Mouse (Mus musculus) forebrain, embryonic 10.5 days (tissue): ENCODE results near the gene Mien1. TPM values are rescaled to one million over a fixed set of nuclear protein-coding genes. Genes with fewer than 3 reads are reported as not detected.

Source experiments
- DNase-seq: peaks from one replicate; pipeline ENCODE4 v3.0.0-alpha.2; 2017; ENCODE audit warnings: low spot score; ENCODE audit errors: extremely low spot score
- H3K27ac ChIP-seq: fragments of 300-500 bp; sonication (generic); 2 replicates; pipeline ENCODE4 v1.5.1; 2016; ENCODE audit warnings: mild to moderate bottlenecking
- H3K27me3 ChIP-seq: fragments of 300-500 bp; sonication (generic); 2 replicates; pipeline ENCODE4 v1.6.1; 2016; ENCODE audit warnings: mild to moderate bottlenecking; ENCODE audit not compliant: poor library complexity, severe bottlenecking
- H3K36me3 ChIP-seq: fragments of 300-500 bp; sonication (generic); replicated peaks from 2 replicates; pipeline ENCODE4 v1.6.1; 2016; ENCODE audit warnings: mild to moderate bottlenecking, moderate library complexity
- H3K4me1 ChIP-seq: fragments of 300-500 bp; sonication (generic); 2 replicates; pipeline ENCODE4 v1.6.1; 2016
- H3K4me3 ChIP-seq: fragments of 300-500 bp; sonication (generic); 2 replicates; pipeline ENCODE4 v1.5.1; 2016; ENCODE audit warnings: mild to moderate bottlenecking, moderate library complexity
- H3K9me3 ChIP-seq: fragments of 300-500 bp; sonication (generic); 2 replicates; pipeline ENCODE4 v1.6.1; 2016; ENCODE audit warnings: mild to moderate bottlenecking, moderate library complexity
- WGBS: fragments of 180-500 bp; shearing (Covaris S2); methylation state at CpG from one replicate; pipeline ENCODE4 v1.1.7; 2016; 5-methylcytosine and 5-hydroxymethylcytosine counted together
- polyA plus RNA-seq: library from polyadenylated mRNA; unstranded; fragments of >200 nt; fragmentation: Nextera tagmentation; extraction: Ambion mirVana; gene quantifications from 2 replicates; pipeline ENCODE4 v1.2.1, GENCODE M21; 2016

The Mien1 gene
- polyA plus RNA-seq = 91.2 and 94.3 TPM in 2 replicates

DNA sequence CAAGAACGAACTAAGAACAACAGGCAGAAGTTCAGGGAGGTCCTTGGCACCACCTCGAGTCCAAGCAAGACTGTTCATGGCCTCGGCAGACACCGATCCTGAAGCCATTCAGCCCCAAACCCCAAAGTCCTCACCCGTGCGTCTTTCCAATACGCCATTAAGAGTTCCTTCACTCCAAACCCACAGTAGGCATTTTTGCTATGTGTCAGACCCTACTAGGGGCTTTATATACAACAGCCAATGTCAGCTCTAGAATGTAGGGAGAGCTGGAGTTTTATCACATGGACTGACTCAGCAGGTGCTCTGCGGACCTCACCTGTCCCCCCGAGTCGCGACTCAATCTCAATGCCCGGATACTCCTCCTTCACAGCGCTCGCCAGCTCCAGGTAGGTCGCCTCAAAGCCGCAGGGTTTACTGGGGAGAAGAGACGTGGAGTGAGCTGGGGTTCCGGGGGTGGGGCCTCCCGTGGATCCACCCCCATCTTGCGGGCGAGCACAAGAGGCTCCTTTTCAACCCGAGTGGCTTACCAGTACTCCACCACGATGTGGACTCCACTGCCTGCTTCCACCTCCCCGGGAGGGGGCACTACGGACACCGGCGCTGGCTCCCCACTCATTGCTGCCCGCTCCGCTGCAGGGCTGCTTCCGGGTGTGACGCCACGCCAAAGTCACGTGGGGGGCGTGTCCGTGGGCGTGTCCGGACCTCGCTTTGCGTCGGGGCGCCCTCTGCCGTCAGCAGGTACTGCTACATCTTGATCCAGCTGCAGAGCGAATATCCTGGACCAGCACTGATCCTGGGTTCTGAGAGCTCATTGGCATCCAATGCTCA lies at the start of gene Mien1:
TSS of gene Mien1 (minus strand) at position 661 of the 828 bp plus-strand sequence.
- 3% methylated on average over 43 of the region's 43 CpGs for WGBS
- peak; percentile 98 for DNase-seq
- no peaks in the 10 kb centered on the region for H3K27me3 ChIP-seq
- H3K36me3 ChIP-seq = peaks cover 40% of the 10 kb centered on the region
- peaks cover 11% of the 10 kb centered on the region for H3K4me1 ChIP-seq
- peak within 1 kb of the TSS; percentile 87 for H3K4me3 ChIP-seq
- H3K27ac ChIP-seq = peak within 1 kb of the TSS; percentile 84
- H3K9me3 ChIP-seq = no peaks in the 10 kb centered on the region

DNA sequence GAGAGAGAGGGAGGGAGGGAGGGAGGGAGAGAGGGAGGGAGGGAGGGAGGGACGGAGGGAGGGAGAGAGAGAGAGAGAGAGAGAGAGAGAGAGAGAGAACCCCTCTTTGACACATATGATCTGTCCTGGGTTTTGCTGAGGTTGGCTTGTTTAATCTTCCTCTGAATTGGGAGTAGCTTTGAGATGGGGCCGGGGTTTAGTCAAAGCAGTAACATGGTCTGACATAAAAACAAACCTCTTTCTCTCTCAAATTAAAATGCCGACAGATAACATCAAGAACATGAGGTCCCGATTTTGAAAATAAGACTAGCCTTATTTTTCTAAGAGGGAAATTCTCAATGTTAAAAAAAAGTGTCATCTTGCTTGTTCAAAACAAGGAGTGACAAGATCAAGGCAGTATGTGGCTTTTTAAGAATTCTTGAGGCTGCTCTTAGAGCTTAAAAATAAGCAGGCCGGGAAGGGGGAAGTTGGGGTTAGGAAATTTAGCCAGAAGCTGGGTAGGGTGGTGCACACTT lies 48.8 kb upstream of the Mien1 start:
- Histone ChIP-seq H3K9me3 (no peaks in the 10 kb centered on the region), H3K27ac (no peak overlapping the region), H3K4me3 (no peak overlapping the region), H3K36me3 (no peaks in the 10 kb centered on the region), H3K27me3 (peaks cover 18% of the 10 kb centered on the region), H3K4me1 (peaks cover 13% of the 10 kb centered on the region; the same call in 1 of the 2 replicates)
- DNase-seq = no peak
- 71% methylated on average over 5 of the region's 5 CpGs for WGBS

DNA sequence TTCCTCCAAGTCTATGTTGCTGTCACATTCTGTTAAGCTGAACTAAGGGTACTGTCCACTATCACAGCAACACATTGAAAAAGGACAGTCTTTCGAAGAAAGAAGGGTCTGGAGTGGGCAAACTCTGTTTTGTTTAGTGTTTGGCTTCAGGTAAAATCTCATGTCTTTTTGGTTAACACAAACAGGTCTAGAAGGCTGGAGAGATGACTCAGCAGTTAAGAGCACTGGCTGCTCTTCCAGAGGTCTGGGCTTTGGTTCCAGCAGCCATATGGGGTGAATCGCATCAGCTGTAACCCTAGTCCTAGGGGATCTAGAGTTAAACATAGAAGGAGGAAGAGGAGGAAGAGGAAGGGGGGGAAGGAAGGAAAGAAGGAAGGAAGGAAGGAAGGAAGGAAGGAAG lies 47.0 kb upstream of the Mien1 start:
- Histone ChIP-seq H3K36me3 (no peaks in the 10 kb centered on the region), H3K27ac (no peak overlapping the region), H3K4me3 (no peak overlapping the region), H3K27me3 (peaks cover 11% of the 10 kb centered on the region; the same call in 1 of the 2 replicates), H3K9me3 (no peaks in the 10 kb centered on the region), H3K4me1 (peaks cover 10% of the 10 kb centered on the region; the same call in 1 of the 2 replicates)
- no peak for DNase-seq
- WGBS = 93% methylated on average over 2 of the region's 2 CpGs

DNA sequence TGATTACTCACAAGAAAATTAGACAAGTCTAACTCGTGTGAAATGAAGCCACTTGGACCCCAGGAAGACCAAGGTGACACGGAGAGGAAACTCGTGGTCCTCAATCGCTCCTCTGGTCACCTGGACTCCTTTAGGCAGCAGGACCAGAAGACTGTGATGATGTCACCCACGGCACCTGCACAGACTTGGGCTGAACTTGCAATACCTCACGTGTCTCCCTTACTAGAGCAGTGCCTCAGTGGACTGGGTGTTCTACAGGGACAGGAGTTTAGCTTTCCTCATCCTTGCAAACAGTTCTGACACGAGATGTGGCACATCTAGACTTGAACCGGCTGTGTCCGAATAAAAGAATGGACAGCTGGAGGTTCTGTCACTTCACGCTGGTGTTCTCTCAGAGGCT lies 43.3 kb upstream of the Mien1 start:
- no peaks in the 10 kb centered on the region for H3K9me3 ChIP-seq
- H3K4me3 ChIP-seq = no peak overlapping the region
- H3K4me1 ChIP-seq = no peaks in the 10 kb centered on the region
- DNase-seq = no peak
- H3K27me3 ChIP-seq = no peaks in the 10 kb centered on the region
- WGBS = 86% methylated on average over 10 of the region's 10 CpGs
- no peak overlapping the region for H3K27ac ChIP-seq
- H3K36me3 ChIP-seq = no peaks in the 10 kb centered on the region

DNA sequence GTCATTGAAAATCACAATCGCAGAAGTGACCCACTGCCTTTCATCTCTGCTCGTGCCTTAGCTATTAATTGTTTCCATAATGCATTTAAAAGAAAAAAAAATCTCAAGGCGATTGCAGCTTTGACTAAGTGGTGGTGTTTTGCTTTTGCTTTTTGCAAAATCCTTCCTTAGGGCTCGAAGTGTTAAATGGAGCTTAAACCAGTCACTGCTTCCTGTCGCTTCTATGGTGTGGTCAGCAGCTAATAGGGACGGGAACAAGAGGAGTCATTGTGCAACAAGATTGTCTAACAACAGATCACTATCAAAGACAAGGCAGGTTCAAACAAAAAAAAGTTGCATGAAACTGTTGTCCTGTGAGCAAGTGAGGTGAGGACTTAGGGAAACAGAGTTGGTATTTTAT lies 42.4 kb upstream of the Mien1 start:
- Histone ChIP-seq H3K27ac (no peak overlapping the region), H3K4me3 (no peak overlapping the region), H3K9me3 (no peaks in the 10 kb centered on the region), H3K36me3 (no peaks in the 10 kb centered on the region), H3K27me3 (no peaks in the 10 kb centered on the region), H3K4me1 (no peaks in the 10 kb centered on the region)
- 62% methylated on average over 6 of the region's 6 CpGs for WGBS
- DNase-seq = no peak

DNA sequence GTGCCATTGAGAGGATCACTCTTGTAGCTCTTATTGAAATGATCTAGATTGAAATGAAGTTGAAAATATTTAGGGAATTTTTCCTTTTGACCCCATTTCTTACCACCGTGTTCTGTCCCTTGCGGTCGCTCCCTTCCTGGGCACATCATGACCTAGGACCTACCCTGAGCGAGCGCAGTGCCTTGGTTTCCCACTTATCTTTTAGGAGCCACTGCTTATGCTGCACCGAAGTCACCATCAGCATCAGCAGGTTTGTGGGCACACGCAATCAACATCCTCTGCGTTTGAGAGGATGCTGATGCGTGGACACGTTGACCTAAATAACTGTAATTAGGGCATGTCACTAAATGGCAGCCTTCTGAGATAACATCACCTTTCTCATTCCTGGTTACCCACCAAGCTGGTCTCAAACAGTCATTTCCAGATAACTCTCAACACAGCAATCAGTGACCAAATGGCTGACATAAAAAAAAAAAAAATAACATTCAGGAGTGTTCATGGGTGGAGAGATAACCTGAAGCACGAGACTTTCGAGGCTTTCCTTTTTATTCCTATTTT lies 41.2 kb upstream of the Mien1 start:
- DNase-seq = no peak
- Histone ChIP-seq H3K9me3 (no peaks in the 10 kb centered on the region), H3K4me1 (no peaks in the 10 kb centered on the region), H3K4me3 (no peak overlapping the region), H3K27ac (no peak overlapping the region), H3K27me3 (no peaks in the 10 kb centered on the region), H3K36me3 (no peaks in the 10 kb centered on the region)
- 91% methylated on average over 12 of the region's 12 CpGs for WGBS

DNA sequence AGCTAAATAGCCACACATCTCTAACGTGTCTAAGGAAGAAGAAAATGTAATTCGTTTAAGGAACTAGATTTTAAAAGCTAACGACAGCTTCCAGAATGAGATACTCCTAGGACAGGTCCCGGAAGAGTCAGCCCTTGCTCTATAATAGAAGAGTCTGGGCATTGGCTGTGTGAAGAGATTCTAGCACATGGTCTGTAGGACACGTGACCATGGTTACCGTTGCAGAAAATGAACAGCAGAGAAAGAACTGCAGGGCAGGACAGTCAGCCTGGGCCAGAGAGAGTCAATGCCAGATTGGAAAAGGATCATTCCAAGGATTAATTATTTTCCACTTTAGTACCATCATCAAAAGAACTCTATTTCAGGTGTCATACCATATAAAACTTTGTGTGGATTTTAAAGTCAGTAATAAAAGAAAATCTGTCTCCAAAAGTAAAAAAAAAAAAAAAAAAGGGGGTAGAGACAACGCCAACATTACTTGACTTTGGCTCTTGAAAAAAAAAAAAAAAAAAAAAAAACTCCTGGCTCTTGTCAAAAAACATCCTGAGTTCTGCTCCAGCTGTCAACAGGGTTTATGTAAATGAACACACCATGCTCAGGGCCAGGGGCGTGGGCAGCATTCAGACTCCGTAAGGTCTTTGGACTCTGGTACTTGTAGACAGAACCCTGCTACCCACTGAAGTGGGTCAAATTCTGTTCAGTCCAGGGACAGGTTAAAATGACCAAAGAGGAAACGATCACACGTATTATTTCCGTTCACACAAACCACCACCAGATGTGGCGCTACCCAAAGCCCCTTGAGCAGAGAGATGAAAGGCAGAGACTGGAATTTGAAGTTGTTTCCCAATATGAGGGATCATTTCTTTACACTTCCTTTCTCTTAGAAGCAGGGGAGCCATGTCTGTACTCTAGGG lies 40.5 kb upstream of the Mien1 start:
- Histone ChIP-seq H3K27me3 (no peaks in the 10 kb centered on the region), H3K27ac (no peak overlapping the region), H3K4me3 (no peak overlapping the region), H3K36me3 (no peaks in the 10 kb centered on the region), H3K9me3 (no peaks in the 10 kb centered on the region), H3K4me1 (peaks cover under 1% of the 10 kb centered on the region; the same call in 1 of the 2 replicates)
- DNase-seq = no peak
- 86% methylated on average over 13 of the region's 13 CpGs for WGBS

DNA sequence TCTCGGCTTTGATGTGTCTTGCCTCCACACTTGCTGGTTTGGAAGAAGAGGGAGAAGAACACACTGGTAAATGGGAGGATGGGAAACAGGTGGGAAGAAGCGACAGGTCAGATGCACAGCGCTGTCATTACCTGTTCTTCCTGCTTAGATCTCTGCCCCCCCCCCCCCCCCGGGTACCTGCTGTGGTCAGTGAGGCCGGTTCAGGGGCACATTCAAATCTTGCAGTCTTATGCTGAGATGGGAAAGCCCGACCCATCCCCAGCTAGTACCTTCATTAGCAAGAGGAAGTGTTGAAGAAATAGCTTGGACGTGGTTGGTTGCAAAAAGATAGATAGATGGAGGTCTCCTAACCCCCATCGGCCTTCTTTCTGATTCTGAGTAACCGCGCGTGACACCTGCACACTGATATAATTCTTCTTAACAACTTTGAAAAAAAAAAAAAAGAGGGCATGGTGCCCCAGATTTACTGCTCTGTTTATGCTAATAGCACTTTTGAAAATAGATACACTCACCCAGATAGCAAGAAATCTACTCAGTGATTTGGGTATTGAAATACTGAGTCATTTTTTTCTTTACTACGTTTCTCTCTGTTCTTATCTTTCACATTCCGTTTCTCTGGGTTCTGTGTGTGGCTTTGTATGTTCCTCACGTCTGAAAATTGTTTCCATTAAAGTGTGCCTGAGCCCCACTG lies 38.4 kb upstream of the Mien1 start:
- Histone ChIP-seq H3K36me3 (no peaks in the 10 kb centered on the region), H3K4me1 (peaks cover 18% of the 10 kb centered on the region), H3K4me3 (no peak overlapping the region), H3K9me3 (no peaks in the 10 kb centered on the region), H3K27ac (no peak overlapping the region), H3K27me3 (no peaks in the 10 kb centered on the region)
- DNase-seq = no peak
- 74% methylated on average over 14 of the region's 14 CpGs for WGBS

DNA sequence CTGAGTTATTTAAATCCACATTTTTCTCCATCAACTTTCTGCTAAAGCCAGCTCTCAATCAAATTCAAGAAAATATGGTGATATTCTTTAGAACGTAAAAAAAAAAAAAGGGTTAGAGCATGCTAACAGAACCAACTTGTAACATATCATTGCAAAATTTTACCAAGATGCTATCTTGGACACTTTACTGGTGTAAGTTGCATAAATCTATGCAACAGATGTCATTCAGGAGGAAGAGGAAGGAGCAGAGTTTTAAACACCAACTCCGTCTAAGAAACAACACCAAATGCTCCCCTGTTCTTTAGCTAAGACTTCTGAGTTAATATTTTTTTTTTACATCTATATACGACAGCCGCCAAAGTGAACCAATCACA lies 37.6 kb upstream of the Mien1 start:
- H3K27me3 ChIP-seq = no peaks in the 10 kb centered on the region
- no peak for DNase-seq
- peaks cover 22% of the 10 kb centered on the region for H3K4me1 ChIP-seq
- 93% methylated on average over 4 of the region's 4 CpGs for WGBS
- no peaks in the 10 kb centered on the region for H3K9me3 ChIP-seq
- H3K27ac ChIP-seq = no peak overlapping the region
- no peaks in the 10 kb centered on the region for H3K36me3 ChIP-seq
- H3K4me3 ChIP-seq = no peak overlapping the region

DNA sequence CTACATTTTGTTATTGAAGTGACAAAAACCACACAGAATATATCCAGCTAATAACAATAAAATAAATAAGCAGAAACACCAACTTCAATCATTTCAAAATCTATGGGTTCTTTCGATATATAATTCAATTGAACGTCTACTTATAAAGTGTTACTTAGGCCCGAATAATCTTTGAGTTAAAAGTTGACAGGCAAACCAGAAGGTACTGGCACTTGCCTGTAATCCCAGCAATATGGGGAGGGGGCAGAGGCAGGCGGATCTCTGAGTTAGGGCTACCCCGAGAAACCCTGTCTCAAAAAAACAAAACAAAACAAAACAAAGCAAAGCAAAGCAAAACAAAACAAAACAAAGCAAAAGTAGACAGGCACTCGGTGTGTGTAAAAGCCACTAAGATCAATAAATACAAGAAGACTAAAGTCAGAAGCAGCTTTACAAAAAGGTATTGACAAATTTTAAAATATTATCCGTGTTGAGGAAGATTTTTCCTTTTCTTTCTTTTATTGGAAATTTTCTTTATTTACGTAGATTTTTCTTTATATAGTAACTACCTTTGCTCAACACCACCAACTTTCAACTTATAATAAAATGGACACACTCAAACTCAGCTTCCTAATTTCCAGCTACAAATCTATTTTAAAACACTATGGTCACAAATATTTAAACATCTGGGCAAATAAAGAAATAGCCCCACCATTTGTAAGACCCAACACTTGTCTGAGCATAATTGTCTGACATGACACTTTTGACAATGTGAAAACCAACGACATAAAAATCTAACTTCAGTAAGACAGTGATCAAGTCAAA lies 37.0 kb upstream of the Mien1 start:
- no peaks in the 10 kb centered on the region for H3K9me3 ChIP-seq
- no peak for DNase-seq
- H3K4me1 ChIP-seq = peaks cover 22% of the 10 kb centered on the region
- no peak overlapping the region for H3K4me3 ChIP-seq
- H3K27ac ChIP-seq = no peak overlapping the region
- no peaks in the 10 kb centered on the region for H3K36me3 ChIP-seq
- peaks cover 4% of the 10 kb centered on the region; the same call in 1 of the 2 replicates for H3K27me3 ChIP-seq
- WGBS = 94% methylated on average over 9 of the region's 9 CpGs

DNA sequence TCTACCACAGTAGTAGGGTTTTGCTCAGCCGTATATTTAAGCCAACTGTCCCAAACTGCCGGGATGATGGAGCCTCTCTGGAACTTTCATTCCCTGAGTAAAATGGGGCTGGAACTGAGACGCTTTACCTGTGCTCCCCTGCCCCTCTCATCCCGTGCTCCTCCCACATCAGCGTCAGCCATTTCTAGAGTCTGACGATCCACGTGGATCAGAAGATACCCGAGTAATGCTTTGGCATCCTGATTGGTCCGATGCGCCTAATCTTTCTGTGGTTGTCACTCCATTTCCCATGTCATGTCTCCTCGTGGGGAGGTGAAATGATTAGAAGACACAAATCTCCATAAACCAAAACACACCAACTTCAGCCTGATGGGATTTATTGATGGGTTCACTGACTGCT lies 36.2 kb upstream of the Mien1 start:
- 90% methylated on average over 11 of the region's 11 CpGs for WGBS
- peaks cover 27% of the 10 kb centered on the region for H3K4me1 ChIP-seq
- no peak for DNase-seq
- no peak overlapping the region for H3K4me3 ChIP-seq
- H3K36me3 ChIP-seq = no peaks in the 10 kb centered on the region
- no peak overlapping the region for H3K27ac ChIP-seq
- peaks cover 9% of the 10 kb centered on the region; the same call in 1 of the 2 replicates for H3K27me3 ChIP-seq
- no peaks in the 10 kb centered on the region for H3K9me3 ChIP-seq
